Mouse (Mus musculus) intestine, embryonic 16.5 days (tissue): ENCODE results near the gene Nrap. TPM values are rescaled to one million over a fixed set of nuclear protein-coding genes. Genes with fewer than 3 reads are reported as not detected.
"Not testable (repeated sequence)": the region's sequence is repeated elsewhere in the genome, so short reads cannot be mapped to it uniquely, and the experiment has no call there.

Experiments
- ATAC-seq: fragments of 200-750 bp; cut with Nextera tagmentation; 2 replicates; pipeline ENCODE4 v1.8.0; 2017; ENCODE audit warnings: moderate TSS enrichment, moderate library complexity
- H3K27ac ChIP-seq: fragments of 300-500 bp; sonication (generic); 2 replicates; pipeline ENCODE4 v1.5.1; 2014; ENCODE audit warnings: mild to moderate bottlenecking, low read length
- H3K27me3 ChIP-seq: fragments of 300-500 bp; sonication (generic); replicated peaks from 2 replicates; pipeline ENCODE4 v1.6.1; 2014; ENCODE audit warnings: low read length, control low read depth, mixed read lengths; ENCODE audit not compliant: control insufficient read depth, insufficient read depth
- H3K36me3 ChIP-seq: fragments of 300-500 bp; sonication (generic); 2 replicates; pipeline ENCODE4 v1.6.1; 2014; ENCODE audit warnings: low read length, control low read depth; ENCODE audit not compliant: control insufficient read depth, insufficient read depth
- H3K4me1 ChIP-seq: fragments of 300-500 bp; sonication (generic); 2 replicates; pipeline ENCODE4 v1.6.1; 2014; ENCODE audit warnings: low read length, control low read depth, mixed read lengths; ENCODE audit not compliant: control insufficient read depth, insufficient read depth
- H3K4me2 ChIP-seq: fragments of 300-500 bp; sonication (generic); 2 replicates; pipeline ENCODE4 v1.6.1; 2014; ENCODE audit warnings: low read depth, low read length, control low read depth
- H3K4me3 ChIP-seq: fragments of 300-500 bp; sonication (generic); 2 replicates; pipeline ENCODE4 v1.5.1; 2014; ENCODE audit warnings: mild to moderate bottlenecking, low read length
- H3K9ac ChIP-seq: fragments of 300-500 bp; sonication (generic); 2 replicates; pipeline ENCODE4 v1.6.1; 2014; ENCODE audit warnings: low read depth, low read length
- H3K9me3 ChIP-seq: fragments of 300-500 bp; sonication (generic); 2 replicates; pipeline ENCODE4 v1.6.1; 2016; ENCODE audit warnings: low read length, control low read depth; ENCODE audit not compliant: control insufficient read depth
- WGBS: fragments of 180-500 bp; shearing (Covaris S2); extraction: QIAGEN DNeasy Blood & Tissue Kit; methylation state at CpG from one replicate; pipeline ENCODE4 v1.1.7; 2014; 5-methylcytosine and 5-hydroxymethylcytosine counted together
- polyA plus RNA-seq: library from polyadenylated mRNA; unstranded; fragments of >200 nt; fragmentation: Nextera tagmentation; extraction: Ambion mirVana; gene quantifications from 2 replicates; pipeline ENCODE4 v1.2.1, GENCODE M21; 2015

The Nrap gene
- polyA plus RNA-seq, 1 experiment from 2014 or later: 0.40 TPM

DNA sequence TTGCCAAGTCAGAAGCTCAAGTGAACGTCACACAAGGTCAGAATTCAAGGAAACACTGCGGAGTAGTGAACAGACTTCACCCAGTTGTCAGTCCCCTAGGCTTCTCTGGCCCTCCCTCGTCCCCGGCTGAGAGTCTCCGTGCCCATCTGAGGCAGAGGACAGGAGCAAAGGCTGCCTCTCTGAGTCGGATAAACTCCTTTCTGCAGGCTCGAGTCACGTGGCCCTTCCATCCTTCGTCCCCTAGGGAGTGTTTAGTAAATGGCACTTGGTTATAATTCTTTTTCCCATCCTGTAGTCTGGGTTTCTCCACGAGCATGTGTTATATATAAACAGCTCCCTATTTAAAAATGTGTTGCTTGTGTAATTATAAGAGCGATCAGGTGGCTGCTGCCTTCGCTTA is 33.5 kb upstream of the Nrap start:
- ATAC-seq: peak; percentile 19; the same call in 1 of the 2 replicates
- Histone ChIP-seq H3K4me1 (peaks cover 21% of the 10 kb centered on the region), H3K27me3 (no peaks in the 10 kb centered on the region), H3K9me3 (no peaks in the 10 kb centered on the region), H3K4me2 (no peak overlapping the region), H3K4me3 (no peak overlapping the region), H3K9ac (no peak overlapping the region), H3K36me3 (no peaks in the 10 kb centered on the region), H3K27ac (peak overlapping the region; percentile 24; the same call in 1 of the 2 replicates)
- 50% methylated on average over 12 of the region's 12 CpGs for WGBS

- H3K36me3 ChIP-seq: no peaks in the 10 kb centered on the region
- no peaks in the 10 kb centered on the region for H3K27me3 ChIP-seq
- 35% methylated on average over 14 of the region's 14 CpGs for WGBS
- H3K4me3 ChIP-seq: no peak overlapping the region
- ATAC-seq: peak; percentile 14; the same call in 1 of the 2 replicates
- peak overlapping the region; percentile 68; the same call in 1 of the 2 replicates for H3K27ac ChIP-seq
- no peaks in the 10 kb centered on the region for H3K9me3 ChIP-seq
- no peak overlapping the region for H3K9ac ChIP-seq
- no peak overlapping the region for H3K4me2 ChIP-seq
- H3K4me1 ChIP-seq: peaks cover 21% of the 10 kb centered on the region
These were observed 32.9 kb upstream of the Nrap start for GRCm38 (mm10) chr19:56422476-56423338.

DNA sequence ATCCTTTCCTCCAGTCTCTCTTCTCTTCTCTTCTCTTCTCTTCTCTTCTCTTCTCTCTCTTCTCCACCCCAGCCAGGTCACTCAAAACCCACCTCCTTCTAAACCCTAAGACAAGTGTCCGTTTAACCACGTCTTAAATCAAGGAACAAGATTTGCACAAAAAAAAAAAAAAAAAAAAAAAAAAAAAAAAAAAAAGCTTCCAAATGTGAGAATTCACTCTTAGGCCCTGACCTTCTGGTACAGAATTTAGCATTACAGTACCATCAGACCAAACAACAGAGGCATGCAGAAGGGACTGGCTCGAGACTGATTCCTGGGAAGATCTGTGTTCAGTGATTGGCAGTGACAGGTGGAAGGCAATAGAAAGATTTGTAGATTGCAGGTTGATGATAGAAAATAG is 30.5 kb upstream of the Nrap start:
- H3K36me3 ChIP-seq: no peaks in the 10 kb centered on the region
- no peak for ATAC-seq
- WGBS: 93% methylated on average over 3 of the region's 3 CpGs
- no peak overlapping the region for H3K27ac ChIP-seq
- no peak overlapping the region for H3K4me3 ChIP-seq
- no peaks in the 10 kb centered on the region for H3K27me3 ChIP-seq
- no peaks in the 10 kb centered on the region for H3K9me3 ChIP-seq
- H3K9ac ChIP-seq: no peak overlapping the region
- H3K4me1 ChIP-seq: peaks cover 14% of the 10 kb centered on the region
- H3K4me2 ChIP-seq: no peak overlapping the region

DNA sequence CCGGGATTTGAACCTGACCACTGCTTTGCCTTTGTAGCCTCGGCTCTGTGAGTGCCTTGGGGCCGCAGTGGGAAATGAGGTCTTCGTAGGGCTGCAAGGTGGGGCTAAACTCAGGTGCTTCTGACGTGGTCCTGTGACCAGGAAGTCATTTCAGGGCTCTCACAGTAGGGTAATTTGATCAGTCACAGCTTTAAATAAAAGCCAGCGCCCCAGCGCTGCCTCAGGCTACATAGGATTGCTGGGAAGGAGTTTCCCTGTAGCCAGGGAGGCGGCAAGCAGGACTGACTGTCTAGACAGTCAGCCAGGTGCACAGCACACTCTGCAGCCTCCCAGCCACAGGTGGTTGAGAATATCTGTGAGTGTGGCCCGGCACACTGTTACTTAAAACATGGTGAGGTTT is 29.6 kb upstream of the Nrap start:
- Histone ChIP-seq H3K27me3 (no peaks in the 10 kb centered on the region), H3K36me3 (no peaks in the 10 kb centered on the region), H3K9me3 (no peaks in the 10 kb centered on the region), H3K4me2 (no peak overlapping the region), H3K9ac (no peak overlapping the region), H3K4me3 (no peak overlapping the region), H3K27ac (no peak overlapping the region), H3K4me1 (peaks cover 5% of the 10 kb centered on the region)
- ATAC-seq: 0 out of 2 replicates have a peak, but pooled peaks have one; percentile 24
- WGBS: 69% methylated on average over 9 of the region's 9 CpGs

GRCm38 (mm10) chr19:56418404-56418803 is 28.6 kb upstream of the Nrap start:
- H3K9me3 ChIP-seq: no peaks in the 10 kb centered on the region
- no peak overlapping the region for H3K4me3 ChIP-seq
- H3K4me1 ChIP-seq: peaks cover 3% of the 10 kb centered on the region
- no peaks in the 10 kb centered on the region for H3K27me3 ChIP-seq
- H3K9ac ChIP-seq: no peak overlapping the region
- 63% methylated on average over 4 of the region's 4 CpGs for WGBS
- H3K27ac ChIP-seq: peak overlapping the region; percentile 57; the same call in 1 of the 2 replicates
- no peaks in the 10 kb centered on the region for H3K36me3 ChIP-seq
- H3K4me2 ChIP-seq: no peak overlapping the region
- peak; percentile 87 for ATAC-seq

- not testable (repeated sequence) for H3K27ac ChIP-seq, H3K4me2 ChIP-seq, H3K9ac ChIP-seq, H3K4me1 ChIP-seq, H3K27me3 ChIP-seq, H3K4me3 ChIP-seq, H3K9me3 ChIP-seq, ATAC-seq
- 98% methylated on average over 4 of the region's 4 CpGs for WGBS
- H3K36me3 ChIP-seq: peaks cover 10% of the 10 kb centered on the region; the same call in 1 of the 2 replicates
These were observed 20.0 kb upstream of the Nrap start for GRCm38 (mm10) chr19:56409884-56410283.

GRCm38 (mm10) chr19:56406581-56406980 is 16.7 kb upstream of the Nrap start:
- Histone ChIP-seq H3K9me3 (no peaks in the 10 kb centered on the region), H3K9ac (no peak overlapping the region), H3K27ac (no peak overlapping the region), H3K4me1 (no peaks in the 10 kb centered on the region), H3K27me3 (no peaks in the 10 kb centered on the region), H3K4me3 (no peak overlapping the region), H3K36me3 (peaks cover 17% of the 10 kb centered on the region), H3K4me2 (no peak overlapping the region)
- 92% methylated on average over 7 of the region's 7 CpGs for WGBS
- no peak for ATAC-seq

- Histone ChIP-seq H3K9ac (no peak overlapping the region), H3K27ac (no peak overlapping the region), H3K27me3 (no peaks in the 10 kb centered on the region), H3K4me3 (no peak overlapping the region), H3K4me2 (no peak overlapping the region), H3K36me3 (peaks cover 17% of the 10 kb centered on the region), H3K4me1 (no peaks in the 10 kb centered on the region), H3K9me3 (no peaks in the 10 kb centered on the region)
- no peak for ATAC-seq
- WGBS: 94% methylated on average over 4 of the region's 4 CpGs
These were observed 16.0 kb upstream of the Nrap start for GRCm38 (mm10) chr19:56405824-56406223.

DNA sequence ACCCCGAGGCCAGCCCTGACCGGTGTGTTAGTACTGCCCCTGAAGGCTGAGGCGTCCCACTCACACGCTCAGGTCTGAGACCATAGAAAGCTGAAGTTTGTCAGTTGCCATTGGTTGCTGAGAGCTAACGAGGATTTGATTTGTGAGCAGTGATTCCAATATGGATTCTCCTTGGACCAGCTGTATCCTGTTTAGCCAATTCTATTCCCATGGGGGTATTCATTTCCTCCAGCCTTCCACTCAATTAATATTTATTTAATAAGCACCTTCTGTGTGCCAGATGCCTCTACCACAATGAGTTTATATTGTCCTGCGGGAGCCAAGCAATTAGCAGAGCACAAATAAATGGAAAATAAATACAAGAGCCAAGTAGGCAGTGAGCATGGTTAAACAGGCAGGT is 12.0 kb upstream of the Nrap start:
- Histone ChIP-seq H3K9me3 (no peaks in the 10 kb centered on the region), H3K36me3 (peaks cover 7% of the 10 kb centered on the region; the same call in 1 of the 2 replicates), H3K27me3 (no peaks in the 10 kb centered on the region), H3K4me2 (no peak overlapping the region), H3K27ac (no peak overlapping the region), H3K9ac (no peak overlapping the region), H3K4me3 (no peak overlapping the region), H3K4me1 (peaks cover 15% of the 10 kb centered on the region)
- 67% methylated on average over 6 of the region's 6 CpGs for WGBS
- ATAC-seq: no peak
